Mouse (Mus musculus) lung, adult 10 weeks (tissue): ENCODE measurements around the gene Tmem207. TPM values are rescaled to one million over a fixed set of nuclear protein-coding genes. Genes with fewer than 3 reads are reported as not detected.

ENCODE experiments used
- polyA plus RNA-seq: library from polyadenylated mRNA; stranded (reverse); fragments of 350-450 nt; fragmentation: Illumina TruSeq; extraction: RNeasy Lipid Tissue Mini Kit (QIAGEN cat#74804); gene quantifications from one replicate; pipeline ENCODE4 v1.2.3, GENCODE M21; 2014; ENCODE audit warnings: low read depth, low replicate concordance; ENCODE audit not compliant: insufficient read depth

Gene Tmem207
- not detected for polyA plus RNA-seq

DNA sequence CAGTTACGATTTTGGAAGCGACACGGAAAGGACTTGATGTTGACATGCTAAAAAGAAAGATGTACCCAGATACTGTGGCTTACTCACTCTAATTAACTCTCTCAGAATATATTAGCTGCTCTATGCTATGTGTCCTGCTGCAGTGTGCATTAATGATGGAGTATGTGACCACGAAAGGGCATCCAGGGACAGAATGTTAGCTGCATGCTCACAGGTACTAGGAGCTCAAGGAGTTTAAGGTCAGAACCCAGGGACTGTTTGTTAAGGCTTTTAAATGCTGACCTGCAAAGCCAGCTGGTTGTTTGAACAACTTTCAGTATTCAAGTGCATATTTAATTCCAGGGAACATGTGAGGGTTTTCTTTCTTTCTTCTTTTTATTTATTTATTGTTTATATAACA is at the start of gene Tmem207:
Gene Tmem207 (minus strand): TSS at position 101 of the 400 bp plus-strand sequence.

GRCm38 (mm10) chr16:26462835-26463234 is 63.7 kb downstream of the Tmem207 start, which contains the start of gene Cldn16:
TSS of gene Cldn16 (plus strand) at chr16:26463135.

Other genes starting within 250 kb of the Tmem207 start
- gene Cldn1, start 154.9 kb downstream of the Tmem207 start, polyA plus RNA-seq, result 4.8 TPM
- not detected for gene Cldn16, start 63.6 kb downstream of the Tmem207 start, polyA plus RNA-seq
- 6.0 TPM for gene Il1rap, start 54.9 kb upstream of the Tmem207 start, polyA plus RNA-seq